Mouse (Mus musculus) urinary bladder, postnatal 36 days (tissue): ENCODE data around the gene Dpysl5.
"Not testable (repeated sequence)": the region's sequence is repeated elsewhere in the genome, so short reads cannot be mapped to it uniquely, and the experiment has no call there.

ENCODE experiments used
- DNase-seq, 2 experiments: peaks; one replicate each; pipeline ENCODE4 v3.0.0; 2022; ENCODE audit warnings: low spot score in 2 of 2, mixed read lengths in 1 of 2

The Dpysl5 gene

DNA sequence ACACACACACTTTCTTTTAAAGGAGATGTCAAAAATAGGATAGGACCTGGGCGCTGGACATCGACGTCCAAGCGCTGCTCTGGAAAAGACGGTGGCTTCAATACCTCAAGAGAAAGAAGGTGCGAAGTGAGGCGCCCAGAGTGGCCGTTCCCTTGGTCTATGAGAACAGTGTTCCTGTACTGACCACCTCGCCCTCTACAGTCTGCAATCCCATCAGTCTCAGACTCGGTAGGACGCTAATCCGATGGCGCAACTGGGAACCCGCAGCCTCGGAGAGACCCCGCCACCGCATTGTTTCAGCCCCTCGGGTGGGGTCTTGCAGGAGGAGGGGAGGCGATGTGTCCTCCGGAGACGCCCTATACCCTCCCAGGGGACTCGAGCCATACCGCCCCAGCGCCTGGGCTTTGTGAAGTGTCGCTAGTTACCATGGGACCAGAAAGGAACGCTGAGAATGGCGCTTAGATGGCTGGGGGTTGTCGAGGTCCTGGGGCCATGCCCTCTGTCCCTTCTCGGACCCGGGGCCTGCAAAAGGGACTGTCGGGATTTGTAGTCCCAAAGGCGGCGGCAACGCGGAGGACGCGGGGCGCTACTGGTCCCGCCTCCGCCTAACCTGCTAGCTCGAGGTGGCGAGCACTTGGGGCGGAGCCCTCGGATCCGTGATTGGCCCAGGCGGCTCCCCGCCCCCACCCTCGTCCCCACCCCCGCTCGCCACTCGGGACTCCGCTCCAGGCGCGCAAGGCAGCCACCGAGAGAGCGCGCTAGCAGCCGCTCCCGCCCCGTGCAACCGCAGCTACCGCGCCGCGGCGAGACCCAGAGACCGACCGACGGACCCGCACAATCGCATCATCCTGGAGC is at the start of gene Dpysl5:
TSS of gene Dpysl5 (plus strand) at position 418 of the 855 bp plus-strand sequence.
- DNase-seq: peak; percentile 52 to 74

DNA sequence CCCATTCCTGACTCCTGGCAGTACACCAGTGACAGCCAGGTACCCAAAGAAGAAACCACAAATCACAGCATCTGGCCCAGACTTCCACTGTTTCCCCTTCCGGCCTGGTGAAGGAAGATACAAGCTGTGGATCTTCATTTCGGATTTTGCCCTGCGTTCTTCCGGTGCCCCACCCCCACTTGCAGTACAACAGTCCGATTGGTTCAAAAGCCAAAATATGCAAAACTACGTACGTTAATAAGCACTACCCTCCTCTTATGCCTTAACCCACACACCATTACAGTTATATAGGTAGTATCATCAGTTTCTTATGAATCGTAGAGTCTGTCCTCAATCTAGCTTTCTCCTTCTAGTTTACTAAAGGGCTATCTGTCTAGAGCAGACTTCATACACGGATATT is 46.0 kb upstream of the Dpysl5 start:
- no peak for DNase-seq

DNA sequence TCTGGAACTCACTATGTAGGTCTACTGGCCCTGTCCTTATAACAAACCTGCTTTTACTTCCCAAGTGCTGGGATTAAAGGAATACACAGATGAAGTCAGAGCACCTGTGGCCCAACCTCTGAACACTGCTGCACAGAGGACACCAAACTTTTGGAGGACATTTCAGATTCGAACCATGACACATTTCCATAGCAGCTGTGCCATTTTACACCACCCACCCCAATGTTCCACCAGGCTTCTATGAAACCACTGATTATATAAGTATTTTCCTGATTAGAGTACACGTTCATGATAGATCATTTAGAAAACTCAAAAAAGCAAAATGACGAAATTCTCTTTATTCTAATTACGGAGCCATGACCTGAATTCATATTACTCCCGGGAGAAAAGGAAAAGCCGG is 45.4 kb upstream of the Dpysl5 start:
- DNase-seq: no peak

DNA sequence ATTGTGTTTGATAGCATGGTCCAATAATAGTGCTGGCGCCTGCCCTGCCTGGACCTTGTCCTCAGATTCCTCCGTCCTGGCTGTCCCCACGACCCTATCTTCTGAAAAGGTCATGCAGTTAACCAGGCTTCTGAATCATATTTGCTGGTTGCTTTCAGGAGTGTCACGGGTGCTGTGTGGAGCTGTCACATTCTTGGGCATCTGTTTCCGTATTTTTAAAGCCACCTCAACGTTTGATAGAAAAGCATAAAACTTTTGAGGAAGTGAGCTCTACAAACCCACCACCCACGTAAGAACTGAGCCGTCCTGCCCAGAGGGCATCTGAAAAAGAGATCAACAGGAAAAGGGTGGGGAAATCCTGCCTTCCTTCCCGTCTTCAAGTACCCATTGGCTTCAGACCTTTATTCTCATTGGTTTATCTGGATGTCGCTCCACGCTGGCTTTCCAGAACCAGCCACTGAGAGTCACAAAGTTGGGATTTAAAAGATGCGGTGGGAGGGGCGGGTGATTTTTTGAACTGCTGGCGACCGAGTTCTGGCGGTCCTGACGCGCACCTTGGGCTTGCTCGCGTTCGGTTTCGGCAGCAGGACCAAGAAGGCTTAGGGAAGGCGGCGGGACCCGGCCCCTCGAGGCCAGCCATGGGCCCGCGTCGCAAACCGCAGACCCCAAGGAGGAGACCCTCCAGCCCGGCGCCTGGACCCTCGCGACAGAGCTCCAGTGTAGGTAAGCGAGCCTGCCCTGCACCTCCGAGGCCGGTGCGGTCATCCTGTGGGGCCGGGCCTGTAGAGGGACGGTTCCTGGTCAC is 44.8 kb upstream of the Dpysl5 start, which contains the start of gene Cenpa:
TSS of gene Cenpa (plus strand) at position 387 of the 805 bp plus-strand sequence.
- DNase-seq: peak; percentile 80 to 87

DNA sequence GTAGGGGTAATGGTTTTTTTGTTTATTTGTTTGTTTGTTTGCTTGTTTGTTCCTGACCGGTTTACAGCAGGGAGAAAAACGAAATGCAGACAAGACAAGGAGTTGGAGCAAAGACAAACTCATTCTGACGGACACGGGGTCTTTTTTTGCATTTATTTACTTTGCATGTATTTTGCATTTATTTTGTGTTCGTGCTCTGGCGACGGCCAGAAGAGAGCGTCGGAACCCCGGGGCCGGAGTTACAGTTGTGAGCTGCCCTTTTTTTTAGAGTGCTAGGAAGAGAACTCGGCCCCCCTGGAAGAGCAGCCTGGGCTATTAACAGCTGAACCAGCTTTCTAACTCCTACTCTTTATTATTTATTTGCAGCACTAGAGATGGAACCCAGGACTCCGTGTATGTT is 44.1 kb upstream of the Dpysl5 start:
- no peak for DNase-seq

DNA sequence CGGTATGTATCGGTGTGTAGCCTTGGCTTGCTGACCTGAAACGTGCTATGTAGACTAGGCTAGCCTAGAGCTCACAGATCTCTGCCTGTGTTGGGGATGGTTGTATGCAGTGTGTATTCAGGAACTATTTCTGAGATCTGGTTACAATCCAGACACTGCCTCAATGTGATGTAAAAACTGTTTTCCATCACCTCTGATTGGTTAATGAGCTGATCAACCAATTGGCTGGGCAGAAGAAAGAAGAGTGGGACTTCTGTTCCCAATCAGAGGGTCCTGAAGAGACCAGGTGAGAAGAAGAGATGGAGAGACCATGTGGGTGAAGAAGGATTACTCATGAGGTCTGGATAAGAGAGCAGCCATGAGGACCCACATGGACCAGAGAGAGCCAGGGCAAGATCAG is 43.7 kb upstream of the Dpysl5 start:
- no peak for DNase-seq

DNA sequence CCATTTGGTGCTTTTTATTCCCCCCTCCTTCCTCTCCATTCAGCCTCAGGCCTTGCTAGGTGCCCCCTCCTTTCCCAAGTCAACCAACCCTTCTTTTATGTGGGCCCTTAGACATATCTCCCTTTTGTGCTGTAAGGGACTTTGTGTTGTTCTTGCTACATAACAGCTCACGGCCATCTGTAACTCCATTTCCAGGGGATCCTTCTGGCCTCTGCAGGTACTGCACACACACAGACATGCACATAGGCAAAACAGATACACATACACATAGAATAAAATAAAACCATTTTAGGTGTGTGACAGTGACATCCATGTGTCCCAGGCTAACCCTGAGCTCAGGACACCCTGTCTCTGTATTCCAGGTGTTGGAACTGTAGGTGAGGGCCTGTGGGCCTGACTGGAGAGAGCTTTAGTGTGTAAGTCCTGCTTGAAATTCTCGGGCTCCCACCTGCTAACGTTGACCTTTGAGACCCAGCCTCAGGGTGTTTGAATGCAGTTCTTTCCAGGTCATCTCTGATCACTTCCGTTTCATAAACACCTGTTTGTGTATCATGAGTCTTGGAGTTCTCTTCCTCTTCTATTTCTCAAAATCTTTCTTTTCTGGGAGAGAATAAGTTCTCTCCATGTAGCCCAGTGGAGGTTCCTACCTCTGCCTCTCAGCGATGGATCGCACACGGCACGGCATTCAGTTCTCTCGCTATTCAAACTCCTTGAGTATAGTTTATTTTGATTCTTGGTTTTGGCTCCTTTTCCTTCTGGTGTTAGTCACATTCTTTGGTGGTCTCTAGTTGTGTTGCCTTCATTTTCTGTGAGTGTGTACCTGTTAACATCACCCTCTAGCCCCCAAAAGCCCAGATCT is 42.5 kb upstream of the Dpysl5 start:
- DNase-seq: no peak

DNA sequence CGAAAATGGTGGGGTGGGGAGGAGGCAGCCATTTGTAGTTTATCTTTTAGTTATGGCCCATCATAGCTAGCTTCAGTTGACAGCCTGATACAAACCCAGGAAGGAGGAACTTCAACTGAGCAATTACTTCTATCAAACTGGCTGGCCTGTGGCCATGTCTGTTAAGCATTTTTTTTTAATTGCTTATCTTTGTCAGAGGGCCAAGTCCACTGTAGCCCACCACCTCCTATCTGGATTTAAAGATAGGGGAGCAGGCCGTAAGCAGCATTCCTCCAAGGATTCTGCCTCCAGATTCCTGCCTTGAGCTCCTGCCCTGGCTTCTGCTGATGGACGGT is 41.9 kb upstream of the Dpysl5 start:
- no peak for DNase-seq

DNA sequence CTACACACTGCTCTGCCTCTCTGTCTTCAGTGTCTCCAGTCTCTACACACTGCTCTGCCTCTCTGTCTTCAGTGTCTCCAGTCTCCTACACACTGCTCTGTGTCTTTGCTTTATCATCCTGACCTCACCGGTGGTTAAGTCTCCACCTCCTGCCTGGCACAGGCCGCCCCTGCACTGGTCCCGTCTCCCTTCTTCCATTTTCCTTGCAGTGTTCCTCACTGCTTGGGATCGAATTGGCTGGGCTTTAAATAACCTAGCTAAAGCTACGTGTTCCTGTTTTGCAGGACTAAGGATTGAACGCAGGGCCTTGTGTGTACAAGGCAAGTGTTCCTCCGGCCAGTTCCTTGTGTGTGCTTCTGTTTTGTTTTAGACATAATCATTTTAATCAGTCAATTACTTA is 41.3 kb upstream of the Dpysl5 start:
- DNase-seq: no peak

DNA sequence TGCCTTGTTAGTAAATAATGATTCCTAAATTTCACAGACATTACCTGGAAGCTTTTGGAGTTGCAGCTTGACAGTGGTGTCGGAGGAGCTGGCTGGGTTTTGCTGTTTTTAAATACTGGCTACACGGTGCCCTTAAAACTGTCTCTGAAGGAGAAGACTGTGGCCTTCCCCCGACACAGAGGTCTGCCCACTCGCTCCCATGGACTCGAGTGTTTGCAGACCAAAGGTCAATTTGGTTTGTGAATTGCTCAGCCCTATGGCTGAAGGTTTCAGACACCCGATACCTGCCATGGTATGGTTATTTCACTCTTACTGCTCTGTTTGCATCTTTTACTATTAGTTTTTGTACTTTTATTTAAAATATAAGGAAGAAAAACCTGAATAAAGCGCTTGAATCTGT is 37.4 kb upstream of the Dpysl5 start:
- DNase-seq: no peak

DNA sequence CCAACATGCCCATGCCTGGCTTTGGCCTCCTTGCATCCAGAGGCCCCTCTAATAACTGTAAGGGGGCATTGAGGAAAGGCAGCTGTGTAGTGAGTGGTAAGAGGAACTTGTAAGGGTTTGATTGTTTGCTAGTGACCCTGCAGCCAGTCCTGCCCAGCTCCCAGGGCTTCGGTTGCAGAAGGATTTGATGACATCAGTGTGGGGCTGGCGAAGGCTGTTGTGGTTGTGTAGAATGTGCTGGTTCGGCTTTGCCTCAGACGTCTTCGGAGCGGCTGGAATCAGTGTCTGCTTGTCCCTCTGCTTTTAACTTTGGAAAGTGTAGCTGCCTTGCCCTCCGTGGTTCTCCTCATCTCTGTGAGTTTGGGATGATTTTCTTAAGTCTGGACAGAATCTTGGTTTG is 34.6 kb upstream of the Dpysl5 start:
- DNase-seq: no peak

DNA sequence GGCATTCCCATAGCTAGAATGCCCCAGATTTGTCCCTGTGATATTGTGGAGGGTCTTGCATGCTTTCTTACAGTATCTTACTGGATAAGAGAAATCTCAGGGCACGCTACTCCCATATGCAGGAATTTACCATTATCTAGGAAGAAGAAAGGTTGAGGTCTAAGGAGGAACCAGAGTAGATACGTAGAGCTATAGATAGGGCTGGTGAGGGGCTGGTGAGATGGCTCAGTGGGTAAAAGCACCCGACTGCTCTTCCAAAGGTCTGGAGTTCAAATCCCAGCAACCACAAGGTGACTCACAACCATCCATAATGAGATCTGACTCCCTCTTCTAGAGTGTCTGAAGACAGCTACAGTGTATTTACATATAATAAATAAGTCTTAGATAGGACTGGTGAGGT is 33.3 kb upstream of the Dpysl5 start:
- DNase-seq: not testable (repeated sequence)

DNA sequence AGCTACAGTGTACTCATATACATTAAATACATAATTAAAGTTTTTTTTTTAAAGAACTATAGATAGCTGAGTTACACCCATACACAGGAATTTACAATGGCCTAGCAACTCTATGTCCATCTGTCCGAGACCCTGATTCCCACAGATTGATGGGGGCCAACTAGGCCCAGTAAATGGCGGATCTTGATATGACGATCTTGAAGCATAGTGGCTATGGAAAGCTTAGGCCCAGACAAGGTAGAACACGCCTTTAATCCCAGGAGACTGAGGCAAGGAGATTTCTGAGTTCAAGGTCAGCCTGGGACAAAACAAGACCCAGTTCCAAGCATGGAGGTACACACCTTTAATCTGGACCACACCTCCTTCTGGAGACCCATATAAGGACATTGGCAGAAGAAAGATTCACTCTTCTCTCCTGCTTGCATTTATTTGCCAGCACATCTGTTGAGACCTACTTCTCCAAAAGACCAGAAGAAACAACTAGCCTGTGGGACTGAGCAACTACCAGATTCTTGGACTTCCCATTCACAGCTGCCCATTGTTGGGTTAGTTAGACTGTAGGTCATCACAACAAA is 32.6 kb upstream of the Dpysl5 start:
- no peak for DNase-seq

DNA sequence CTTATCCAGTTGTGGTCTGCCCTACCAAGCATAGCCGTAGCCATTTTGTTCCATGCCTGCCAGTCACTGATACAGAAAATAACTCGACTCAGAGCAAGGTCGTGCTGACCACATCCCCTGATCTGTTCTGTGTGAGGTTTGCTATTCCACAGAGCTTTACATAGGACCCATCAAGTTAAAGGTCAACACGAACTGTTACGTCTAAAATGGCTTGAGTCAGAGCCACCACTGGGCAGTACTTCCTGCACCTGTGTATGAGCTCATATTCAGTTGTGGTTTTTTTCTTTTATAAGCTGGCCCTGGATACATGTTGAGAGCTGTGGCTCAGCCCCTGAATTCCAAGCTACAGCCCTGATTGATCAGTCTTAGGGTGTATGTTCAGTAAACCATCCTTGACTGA is 31.8 kb upstream of the Dpysl5 start:
- no peak for DNase-seq

DNA sequence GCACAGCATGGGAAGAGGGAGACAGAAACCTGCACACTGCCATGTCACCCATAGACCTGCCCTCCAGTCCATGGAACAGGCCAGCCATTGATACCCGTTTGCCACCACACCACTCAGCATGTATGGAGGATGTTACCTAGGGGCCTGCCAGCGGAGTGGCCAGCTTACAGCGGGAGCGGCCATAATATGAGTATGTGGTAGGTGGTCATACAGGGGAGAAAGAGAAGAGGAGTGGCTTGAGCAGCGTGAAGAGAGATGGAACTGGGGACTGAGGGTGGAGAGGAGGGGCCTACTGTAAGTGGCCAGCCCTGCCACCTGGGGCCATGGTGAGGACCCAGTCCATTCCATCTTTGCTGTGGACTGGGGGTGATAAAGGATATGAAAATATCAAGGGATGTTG is 29.4 kb upstream of the Dpysl5 start:
- DNase-seq: no peak

DNA sequence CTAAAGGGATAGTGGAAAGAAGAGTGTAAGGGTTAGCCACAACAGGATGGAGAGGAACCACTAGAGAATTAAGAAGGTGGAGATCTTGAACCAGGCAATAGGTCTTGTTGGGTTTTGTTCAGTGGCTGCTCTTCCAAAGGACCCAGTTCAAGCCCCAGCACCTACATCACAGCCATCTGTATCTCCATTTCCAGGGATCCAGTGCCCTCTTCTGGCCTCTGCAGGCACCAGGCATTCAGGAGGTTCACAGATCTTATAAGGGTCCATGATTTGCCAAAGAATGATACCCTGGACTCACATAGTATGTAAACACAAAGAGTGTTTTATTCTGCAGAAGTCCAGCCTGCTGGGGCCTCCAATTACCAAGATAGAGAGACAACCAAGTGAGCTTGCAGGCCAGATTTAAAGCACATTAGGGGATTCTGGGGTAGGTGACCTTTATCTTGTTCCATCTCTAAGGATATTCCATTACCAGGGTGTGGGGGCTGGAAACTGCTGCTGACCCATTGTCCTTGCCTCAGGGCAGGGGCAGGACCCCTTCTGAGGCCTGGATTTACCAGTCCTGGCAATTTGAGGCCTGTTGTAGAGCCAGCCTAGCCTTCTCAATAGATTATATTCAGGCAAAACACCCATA is 28.3 kb upstream of the Dpysl5 start:
- DNase-seq: no peak

DNA sequence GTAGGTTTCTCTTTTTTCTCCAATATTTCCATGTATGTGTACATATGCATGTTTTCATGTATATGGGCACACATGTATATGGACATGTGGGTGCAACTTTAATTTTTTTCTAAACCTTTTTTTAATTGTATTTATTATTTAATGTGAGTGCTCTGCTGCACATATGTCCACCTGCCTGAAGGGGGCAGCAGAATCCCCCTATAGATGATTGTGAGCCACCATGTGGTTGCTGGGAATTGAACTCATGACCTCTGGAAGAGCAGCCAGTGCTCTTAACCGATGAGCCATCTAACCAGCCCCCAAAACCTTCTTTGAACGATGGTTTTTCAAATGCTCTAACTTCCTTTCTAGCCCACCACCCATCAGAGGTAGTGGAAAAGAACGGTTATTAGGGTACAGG is 27.4 kb upstream of the Dpysl5 start:
- no peak for DNase-seq

DNA sequence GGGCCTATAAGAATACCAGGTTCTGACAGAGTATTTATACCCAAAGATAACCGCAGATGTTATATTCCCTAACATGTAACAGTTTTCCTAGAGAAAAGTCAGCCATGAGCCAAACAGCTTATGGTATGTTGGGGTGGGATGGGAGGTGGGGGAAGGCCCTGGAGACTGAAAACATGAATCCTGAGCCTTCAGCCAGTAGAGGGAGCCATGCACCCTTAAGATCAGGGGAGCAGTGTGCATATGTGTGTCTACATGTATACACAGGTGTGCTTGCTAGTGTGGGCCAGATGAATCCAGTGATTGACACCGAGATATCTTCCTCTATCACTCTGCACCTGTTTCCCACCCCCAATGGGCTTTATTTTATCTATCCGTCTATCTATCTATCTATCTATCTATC is 24.6 kb upstream of the Dpysl5 start:
- no peak for DNase-seq

DNA sequence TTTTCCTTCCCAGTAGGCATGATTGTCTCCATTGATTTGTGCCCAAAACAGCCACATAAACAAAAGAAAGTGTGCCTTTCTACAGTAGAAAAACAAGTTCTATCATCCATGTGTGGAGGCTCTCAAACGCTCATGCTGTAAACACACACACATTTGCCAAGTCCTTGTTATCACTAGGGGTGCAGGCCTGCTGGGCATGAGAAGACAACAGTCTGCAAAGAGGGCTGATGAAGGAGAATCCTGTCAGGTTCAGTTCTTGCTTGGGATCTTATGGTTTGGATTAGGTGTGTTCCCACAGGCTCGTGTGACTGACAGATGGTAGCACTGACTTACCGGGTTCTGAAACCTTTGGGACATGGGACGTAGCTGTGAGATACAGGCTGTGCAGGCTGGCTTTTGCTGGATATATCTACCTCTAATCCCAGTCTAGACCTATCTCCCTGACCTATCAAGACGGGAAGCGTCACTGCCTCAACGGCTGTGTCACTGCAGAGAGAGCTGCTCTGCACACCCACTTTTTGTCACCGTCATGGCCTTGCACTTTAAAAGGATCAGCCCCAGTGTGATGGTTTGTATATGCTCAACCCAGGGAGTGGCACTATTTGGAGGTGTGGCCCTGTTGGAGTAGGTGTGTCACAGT is 10.9 kb upstream of the Dpysl5 start:
- DNase-seq: no peak

DNA sequence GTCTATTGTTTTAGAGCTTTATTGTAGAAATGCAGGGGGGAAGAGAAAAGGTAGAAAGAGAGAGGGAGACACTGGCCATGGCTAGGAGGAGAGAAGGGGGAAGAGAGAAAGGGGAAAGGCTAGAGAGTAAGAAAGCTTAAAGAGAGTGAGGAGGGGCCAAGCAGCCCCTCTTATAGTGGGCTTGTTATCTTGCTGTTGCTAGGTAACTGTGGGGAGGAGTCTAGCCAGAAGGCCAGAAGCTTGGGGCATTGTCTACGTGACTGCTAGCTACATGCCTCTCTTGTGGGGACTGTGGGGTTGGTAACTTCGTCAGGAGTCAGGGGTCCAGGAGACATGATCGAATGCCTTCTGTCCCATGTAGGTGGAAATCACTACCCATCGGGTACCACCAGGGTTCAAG is 10.0 kb upstream of the Dpysl5 start:
- not testable (repeated sequence) for DNase-seq

DNA sequence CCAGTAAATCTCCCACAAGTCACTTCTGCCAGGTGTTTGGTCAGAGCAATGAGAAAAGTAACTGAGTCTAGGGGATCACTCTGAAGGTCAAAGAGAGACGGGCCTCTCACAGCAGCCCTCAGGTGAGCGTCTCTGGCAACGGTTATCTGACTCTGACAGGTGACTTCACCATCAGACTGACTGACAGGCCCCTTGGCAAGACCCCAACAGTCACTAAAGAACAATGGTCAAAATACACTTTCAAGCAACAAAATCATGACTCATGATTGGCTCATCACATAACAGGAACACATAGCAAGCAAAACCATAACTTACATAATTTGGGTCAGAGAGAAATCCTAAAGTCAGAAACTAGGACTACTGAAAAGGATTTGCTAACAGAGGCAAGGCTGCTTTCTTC is 9.5 kb upstream of the Dpysl5 start:
- no peak for DNase-seq
